Mouse (Mus musculus): ENCODE data around the gene Arhgap17.

- no peak for TF ChIP-seq CTCF (IDR thresholded peaks at IDR 0.05; ENCODE audit: low read depth)
- no peak for TF ChIP-seq EP300 (IDR thresholded peaks at IDR 0.05; ENCODE audit: low read depth)
Observed at GRCm38 (mm10) chr7:123354392-123354791, 15.3 kb downstream of the Arhgap17 start.

Data from liver, postnatal 0 days (tissue).